Mouse (Mus musculus) heart, adult 18-20 months (tissue): Measurements from ENCODE around the gene Tbxa2r. TPM values are rescaled to one million over a fixed set of nuclear protein-coding genes. Genes with fewer than 3 reads are reported as not detected.

Experiments
- DNase-seq, 2 experiments: peaks; one replicate each; pipeline ENCODE4 v3.0.0; 2021 to 2022; ENCODE audit warnings: mixed read lengths in 1 of 2
- total RNA-seq, 2 experiments: library from RNA; stranded (reverse); gene quantifications; 2 replicates each; pipeline ENCODE4 v1.2.3; 2021

Gene Tbxa2r
- total RNA-seq, 2 experiments from 2014 or later, result 2.5 to 2.7 TPM

- peak in 1 of 2 experiments; percentile 50 for DNase-seq
These were observed 16.1 kb downstream of the Tbxa2r start for GRCm38 (mm10) chr10:81344421-81345161.

GRCm38 (mm10) chr10:81345162-81345534 is 16.6 kb downstream of the Tbxa2r start:
- DNase-seq, result no peak

- DNase-seq, result no peak
These were observed 18.0 kb downstream of the Tbxa2r start for GRCm38 (mm10) chr10:81346453-81347067.

GRCm38 (mm10) chr10:81349146-81349545 is 20.6 kb downstream of the Tbxa2r start:
- peak in 1 of 2 experiments; percentile 41 for DNase-seq

- no peak for DNase-seq
These were observed 21.4 kb downstream of the Tbxa2r start for GRCm38 (mm10) chr10:81349961-81350350.

GRCm38 (mm10) chr10:81350351-81351063 is 22.0 kb downstream of the Tbxa2r start, which contains the start of gene Hmg20b:
Hmg20b (minus strand) TSS chr10:81350480.
- DNase-seq, result peak; percentile 99 to 100

- no peak for DNase-seq
These were observed 23.3 kb downstream of the Tbxa2r start for GRCm38 (mm10) chr10:81351678-81352291.

GRCm38 (mm10) chr10:81354738-81355477 is 26.4 kb downstream of the Tbxa2r start:
- DNase-seq, result no peak

- no peak for DNase-seq
These were observed 27.0 kb downstream of the Tbxa2r start for GRCm38 (mm10) chr10:81355533-81355932.

- DNase-seq, result peak in 1 of 2 experiments; percentile 30
These were observed 27.9 kb downstream of the Tbxa2r start for GRCm38 (mm10) chr10:81356352-81356990.

GRCm38 (mm10) chr10:81356991-81357844 is 28.7 kb downstream of the Tbxa2r start, which contains the start of gene Mfsd12:
Mfsd12 (plus strand) TSS chr10:81357491.
- DNase-seq, result peak; percentile 94 to 95

- no peak for DNase-seq
These were observed 29.7 kb downstream of the Tbxa2r start for GRCm38 (mm10) chr10:81358209-81358608.

GRCm38 (mm10) chr10:81358841-81359240 is 30.3 kb downstream of the Tbxa2r start:
- DNase-seq, result no peak

GRCm38 (mm10) chr10:81360721-81361120 is 32.2 kb downstream of the Tbxa2r start:
- DNase-seq, result no peak

GRCm38 (mm10) chr10:81362336-81362949 is 33.9 kb downstream of the Tbxa2r start:
- DNase-seq, result no peak

GRCm38 (mm10) chr10:81363436-81364346 is 35.2 kb downstream of the Tbxa2r start:
- peak; percentile 55 to 68 for DNase-seq

- DNase-seq, result peak in 1 of 2 experiments; percentile 60
These were observed 36.1 kb downstream of the Tbxa2r start for GRCm38 (mm10) chr10:81364666-81365065.

- no peak for DNase-seq
These were observed 36.5 kb downstream of the Tbxa2r start for GRCm38 (mm10) chr10:81365073-81365472.
